Mouse (Mus musculus): Measurements from ENCODE around the gene Atp5mpl. TPM values are rescaled to one million over a fixed set of nuclear protein-coding genes. Genes with fewer than 3 reads are reported as not detected.

The Atp5mpl gene
- total RNA-seq, 1 experiment from 2014 or later, result 531 TPM

- peak; percentile 78 for ATAC-seq (replicated peaks; ENCODE audit: insufficient number of reproducible peaks, low FRiP score, low TSS enrichment, poor library complexity, severe bottlenecking)
Measured at GRCm38 (mm10) chr12:111958101-111958865, 8.5 kb downstream of the Atp5mpl start.

- no peak for ATAC-seq (replicated peaks; ENCODE audit: insufficient number of reproducible peaks, low FRiP score, low TSS enrichment, poor library complexity, severe bottlenecking)
Measured at GRCm38 (mm10) chr12:111956173-111956572, 10.6 kb downstream of the Atp5mpl start.

DNA sequence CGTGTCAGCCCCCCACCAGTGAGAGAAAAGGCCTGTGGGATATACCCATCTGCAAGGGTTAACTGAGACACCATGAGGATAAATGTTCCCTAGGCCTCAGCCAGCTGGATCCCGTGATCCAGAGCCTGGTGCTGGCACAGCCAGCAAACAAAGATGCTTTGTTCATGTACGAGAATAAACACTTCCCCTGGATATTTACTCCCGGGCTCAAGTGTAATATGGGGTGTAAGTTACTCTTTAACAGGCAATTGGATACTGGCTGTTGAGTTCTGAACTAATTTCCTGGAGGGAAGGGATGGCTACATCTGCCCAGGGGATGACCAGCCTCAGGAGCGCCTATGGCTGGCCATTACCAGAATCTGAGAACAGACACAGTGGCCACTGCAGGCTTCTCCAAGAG lies 15.1 kb downstream of the Atp5mpl start:
- no peak for ATAC-seq (replicated peaks; ENCODE audit: insufficient number of reproducible peaks, low FRiP score, low TSS enrichment, poor library complexity, severe bottlenecking)

DNA sequence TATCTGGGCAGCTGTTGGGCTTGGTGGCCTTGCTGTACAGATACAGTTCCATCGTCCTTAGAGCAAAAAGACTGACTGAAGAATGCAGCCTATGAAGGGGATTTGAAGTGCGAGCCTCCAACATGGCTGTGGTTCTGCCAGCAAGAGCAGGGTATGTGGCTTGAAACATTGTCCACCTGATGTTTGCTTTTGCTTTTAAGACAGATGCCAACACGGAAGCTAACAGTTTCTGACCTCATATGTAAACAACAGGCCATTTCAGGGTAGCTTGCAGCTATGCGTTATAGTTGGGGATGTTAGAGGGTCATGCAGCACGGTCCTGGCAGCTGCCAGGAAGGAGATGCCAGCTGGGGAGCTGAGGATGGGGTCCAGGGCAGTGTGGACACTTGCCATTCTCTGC lies 16.3 kb downstream of the Atp5mpl start:
- ATAC-seq (replicated peaks; ENCODE audit: insufficient number of reproducible peaks, low FRiP score, low TSS enrichment, poor library complexity, severe bottlenecking), result no peak

GRCm38 (mm10) chr12:111946716-111947115 lies 20.1 kb downstream of the Atp5mpl start:
- peak; percentile 60 for ATAC-seq (replicated peaks; ENCODE audit: insufficient number of reproducible peaks, low FRiP score, low TSS enrichment, poor library complexity, severe bottlenecking)

DNA sequence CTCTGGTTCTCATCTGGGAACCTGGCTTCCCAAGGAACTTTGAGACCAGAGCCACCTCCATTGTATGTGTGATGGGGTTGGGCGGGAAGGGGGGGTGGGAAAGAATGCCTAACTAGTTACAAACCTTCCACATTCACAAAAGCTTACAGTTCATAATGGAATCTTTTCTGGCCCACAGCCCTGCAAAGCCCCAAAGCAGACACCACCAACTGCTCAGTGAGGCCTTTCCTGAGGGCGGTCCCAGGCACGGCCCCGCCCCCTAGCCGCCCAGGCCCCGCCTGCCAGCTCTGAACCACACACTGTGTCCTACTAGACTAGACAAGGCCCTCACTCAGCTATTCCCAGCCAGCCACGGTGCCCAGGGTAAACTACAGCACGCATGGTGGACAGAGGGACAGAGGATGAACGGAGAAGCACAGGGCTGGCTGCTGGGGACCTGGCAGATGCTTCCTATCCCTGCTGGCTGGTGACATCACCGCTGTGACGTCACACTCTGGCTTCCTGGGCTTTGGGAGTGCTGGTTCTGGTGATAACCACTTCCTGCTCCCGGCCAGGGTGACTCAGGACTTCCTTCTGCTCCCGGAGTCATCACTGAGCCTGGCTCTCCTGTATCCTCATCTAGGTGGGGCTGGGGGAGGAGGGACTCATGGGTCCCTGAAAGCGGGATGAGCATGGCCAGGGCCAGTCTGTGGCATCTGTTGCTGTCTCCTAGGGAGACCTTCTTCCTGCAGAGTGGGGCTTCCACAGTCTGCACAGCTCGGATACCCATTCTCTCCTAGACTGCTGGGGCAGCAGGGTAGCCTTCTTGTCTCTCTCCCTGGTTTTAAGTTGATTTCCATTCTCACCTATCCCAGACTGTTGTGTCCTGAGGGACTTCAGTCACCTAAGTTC lies 20.8 kb downstream of the Atp5mpl start:
- peak; percentile 36 for ATAC-seq (replicated peaks; ENCODE audit: insufficient number of reproducible peaks, low FRiP score, low TSS enrichment, poor library complexity, severe bottlenecking)

- ATAC-seq (replicated peaks; ENCODE audit: insufficient number of reproducible peaks, low FRiP score, low TSS enrichment, poor library complexity, severe bottlenecking), result no peak
Measured at GRCm38 (mm10) chr12:111945115-111945514, 21.7 kb downstream of the Atp5mpl start.

DNA sequence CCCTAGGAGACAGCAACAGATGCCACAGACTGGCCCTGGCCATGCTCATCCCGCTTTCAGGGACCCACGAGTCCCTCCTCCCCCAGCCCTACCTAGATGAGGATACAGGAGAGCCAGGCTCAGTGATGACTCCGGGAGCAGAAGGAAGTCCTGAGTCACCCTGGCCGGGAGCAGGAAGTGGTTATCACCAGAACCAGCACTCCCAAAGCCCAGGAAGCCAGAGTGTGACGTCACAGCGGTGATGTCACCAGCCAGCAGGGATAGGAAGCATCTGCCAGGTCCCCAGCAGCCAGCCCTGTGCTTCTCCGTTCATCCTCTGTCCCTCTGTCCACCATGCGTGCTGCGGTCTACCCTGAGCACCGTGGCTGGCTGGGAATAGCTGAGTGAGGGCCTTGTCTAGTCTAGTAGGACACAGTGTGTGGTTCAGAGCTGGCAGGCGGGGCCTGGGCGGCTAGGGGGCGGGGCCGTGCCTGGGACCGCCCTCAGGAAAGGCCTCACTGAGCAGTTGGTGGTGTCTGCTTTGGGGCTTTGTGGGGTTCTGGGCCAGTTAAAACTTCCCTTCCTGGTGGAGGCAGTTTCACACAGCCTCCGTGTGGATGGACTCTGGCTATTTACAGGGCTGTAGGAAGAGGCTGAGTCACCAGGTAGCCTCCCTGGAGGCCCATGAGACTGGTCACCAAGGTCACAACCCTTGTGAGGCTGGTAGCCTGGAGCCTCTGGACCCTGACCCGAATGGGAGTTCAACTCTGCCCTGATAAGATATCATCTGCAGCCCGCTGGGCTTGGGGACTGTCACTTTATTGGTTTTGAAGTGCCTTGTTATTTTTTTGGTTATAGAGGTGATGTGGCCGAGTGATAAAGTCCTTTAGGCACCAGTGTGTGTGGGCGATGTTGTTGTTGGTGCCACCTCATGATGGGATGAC lies 22.5 kb downstream of the Atp5mpl start:
- peak; percentile 40; the same call in 1 of the 2 replicates for ATAC-seq (replicated peaks; ENCODE audit: insufficient number of reproducible peaks, low FRiP score, low TSS enrichment, poor library complexity, severe bottlenecking)

- no peak for ATAC-seq (replicated peaks; ENCODE audit: insufficient number of reproducible peaks, low FRiP score, low TSS enrichment, poor library complexity, severe bottlenecking)
Measured at GRCm38 (mm10) chr12:111943421-111944064, 23.2 kb downstream of the Atp5mpl start.

GRCm38 (mm10) chr12:111938623-111939177 lies 28.1 kb downstream of the Atp5mpl start:
- ATAC-seq (replicated peaks; ENCODE audit: insufficient number of reproducible peaks, low FRiP score, low TSS enrichment, poor library complexity, severe bottlenecking), result no peak

DNA sequence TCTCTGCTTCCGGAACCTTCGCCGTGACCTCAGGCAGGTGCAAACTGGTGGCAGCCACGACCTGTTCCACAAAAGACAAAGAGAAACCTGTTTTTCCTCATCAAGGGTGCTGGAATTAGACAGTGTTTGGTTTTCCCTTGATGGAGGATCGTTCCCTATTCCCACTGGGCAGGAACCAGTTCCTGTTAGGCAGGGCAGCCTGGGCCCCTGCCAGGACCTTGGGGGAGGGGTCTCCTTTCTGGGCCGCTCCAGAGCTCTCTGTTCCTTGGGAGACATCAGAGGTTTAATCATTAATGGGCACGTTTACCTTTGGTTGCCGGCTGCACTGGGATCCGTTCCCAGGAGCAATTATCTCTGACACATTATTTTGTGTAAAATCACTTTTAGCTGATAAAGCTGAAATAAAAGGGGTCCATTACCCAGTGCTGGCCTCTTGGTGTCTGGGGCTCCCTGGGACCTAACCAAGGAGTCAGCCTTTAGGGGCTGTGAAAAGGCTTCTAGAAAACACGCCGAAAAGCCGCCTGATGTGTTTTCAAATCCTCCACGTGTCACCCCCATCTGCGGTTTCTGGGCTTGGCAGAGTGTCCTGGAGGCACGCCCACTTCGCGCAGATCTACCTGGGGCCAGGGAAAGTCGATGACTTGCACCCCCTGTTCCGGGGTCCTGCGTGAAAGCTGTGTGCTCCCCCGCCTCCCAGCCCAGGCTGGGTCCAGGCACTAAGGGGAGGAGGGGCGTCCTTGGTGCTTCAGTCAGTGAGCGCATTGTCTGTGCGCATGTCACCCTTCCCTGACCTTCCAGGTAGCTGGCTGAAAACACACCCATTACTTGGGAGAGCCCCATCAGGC lies 29.8 kb downstream of the Atp5mpl start:
- no peak for ATAC-seq (replicated peaks; ENCODE audit: insufficient number of reproducible peaks, low FRiP score, low TSS enrichment, poor library complexity, severe bottlenecking)

DNA sequence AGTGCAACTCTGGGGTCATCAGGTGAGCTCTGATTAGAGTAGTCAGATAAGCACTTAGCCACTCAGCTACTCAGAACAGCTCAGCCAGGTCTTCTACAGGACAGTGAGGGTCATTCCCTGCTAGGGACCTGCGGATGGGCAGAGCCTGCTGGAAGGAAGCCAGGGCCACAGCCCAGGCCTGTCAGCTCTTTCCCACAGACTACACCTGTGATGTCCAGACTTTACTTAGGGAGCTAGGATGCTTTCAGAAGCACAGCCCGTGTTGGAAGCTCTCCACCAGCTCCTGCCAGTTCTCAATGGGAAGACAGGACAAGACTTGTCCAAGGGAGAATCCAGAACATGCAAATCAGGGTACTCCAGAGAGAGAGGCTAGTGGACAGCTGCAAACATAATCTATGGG lies 32.8 kb downstream of the Atp5mpl start:
- ATAC-seq (replicated peaks; ENCODE audit: insufficient number of reproducible peaks, low FRiP score, low TSS enrichment, poor library complexity, severe bottlenecking), result no peak

- ATAC-seq (replicated peaks; ENCODE audit: insufficient number of reproducible peaks, low FRiP score, low TSS enrichment, poor library complexity, severe bottlenecking), result peak; percentile 67
Measured at GRCm38 (mm10) chr12:111933032-111933704, 33.6 kb downstream of the Atp5mpl start.

GRCm38 (mm10) chr12:111932513-111932912 lies 34.3 kb downstream of the Atp5mpl start:
- no peak for ATAC-seq (replicated peaks; ENCODE audit: insufficient number of reproducible peaks, low FRiP score, low TSS enrichment, poor library complexity, severe bottlenecking)

GRCm38 (mm10) chr12:111931411-111932025 lies 35.3 kb downstream of the Atp5mpl start:
- no peak for ATAC-seq (replicated peaks; ENCODE audit: insufficient number of reproducible peaks, low FRiP score, low TSS enrichment, poor library complexity, severe bottlenecking)

GRCm38 (mm10) chr12:111928411-111928966 lies 38.3 kb downstream of the Atp5mpl start:
- no peak for ATAC-seq (replicated peaks; ENCODE audit: insufficient number of reproducible peaks, low FRiP score, low TSS enrichment, poor library complexity, severe bottlenecking)

All from monocyte, adult 5-6 weeks (primary cell).